Mouse (Mus musculus): ENCODE measurements around the gene Scp2. TPM values are rescaled to one million over a fixed set of nuclear protein-coding genes. Genes with fewer than 3 reads are reported as not detected.

The Scp2 gene
- polyA plus RNA-seq (2012) = 19.1 and 39.2 TPM in 2 replicates

- TF ChIP-seq GATA1 (IDR thresholded peaks at IDR 0.05; ENCODE audit: low read length) = no peak
Measured at GRCm38 (mm10) chr4:108144880-108145279, at the start of gene Scp2. Gene Scp2 (minus strand): TSS chr4:108144998.

- TF ChIP-seq GATA1 (IDR thresholded peaks at IDR 0.05; ENCODE audit: low read length) = no peak
Measured at GRCm38 (mm10) chr4:108192821-108193323, 48.1 kb upstream of the Scp2 start.

- TF ChIP-seq GATA1 (IDR thresholded peaks at IDR 0.05; ENCODE audit: low read length) = no peak
Measured at GRCm38 (mm10) chr4:108182278-108182677, 37.5 kb upstream of the Scp2 start.

- TF ChIP-seq GATA1 (IDR thresholded peaks at IDR 0.05; ENCODE audit: low read length) = no peak
Measured at GRCm38 (mm10) chr4:108168056-108168455, 23.3 kb upstream of the Scp2 start.

GRCm38 (mm10) chr4:108166874-108167273 lies 22.1 kb upstream of the Scp2 start:
- TF ChIP-seq GATA1 (IDR thresholded peaks at IDR 0.05; ENCODE audit: low read length) = no peak

GRCm38 (mm10) chr4:108165152-108165895 lies 20.5 kb upstream of the Scp2 start, which contains the start of gene Echdc2:
Gene Echdc2 (plus strand): TSS chr4:108165437.
- no peak for TF ChIP-seq GATA1 (IDR thresholded peaks at IDR 0.05; ENCODE audit: low read length)

GRCm38 (mm10) chr4:108163291-108163690 lies 18.5 kb upstream of the Scp2 start:
- no peak for TF ChIP-seq GATA1 (IDR thresholded peaks at IDR 0.05; ENCODE audit: low read length)

- no peak for TF ChIP-seq GATA1 (IDR thresholded peaks at IDR 0.05; ENCODE audit: low read length)
Measured at GRCm38 (mm10) chr4:108161936-108162335, 17.1 kb upstream of the Scp2 start.

- no peak for TF ChIP-seq GATA1 (IDR thresholded peaks at IDR 0.05; ENCODE audit: low read length)
Measured at GRCm38 (mm10) chr4:108143778-108144177, 1.0 kb downstream of the Scp2 start.

- TF ChIP-seq GATA1 (IDR thresholded peaks at IDR 0.05; ENCODE audit: low read length) = no peak
Measured at GRCm38 (mm10) chr4:108136938-108137337, 7.9 kb downstream of the Scp2 start.

- TF ChIP-seq GATA1 (IDR thresholded peaks at IDR 0.05; ENCODE audit: low read length) = no peak
Measured at GRCm38 (mm10) chr4:108130452-108130851, 14.3 kb downstream of the Scp2 start.

- no peak for TF ChIP-seq GATA1 (IDR thresholded peaks at IDR 0.05; ENCODE audit: low read length)
Measured at GRCm38 (mm10) chr4:108128339-108128738, 16.5 kb downstream of the Scp2 start.

GRCm38 (mm10) chr4:108127516-108127915 lies 17.3 kb downstream of the Scp2 start:
- no peak for TF ChIP-seq GATA1 (IDR thresholded peaks at IDR 0.05; ENCODE audit: low read length)

- no peak for TF ChIP-seq GATA1 (IDR thresholded peaks at IDR 0.05; ENCODE audit: low read length)
Measured at GRCm38 (mm10) chr4:108126260-108126659, 18.5 kb downstream of the Scp2 start.

GRCm38 (mm10) chr4:108124104-108124503 lies 20.7 kb downstream of the Scp2 start:
- no peak for TF ChIP-seq GATA1 (IDR thresholded peaks at IDR 0.05; ENCODE audit: low read length)

GRCm38 (mm10) chr4:108117924-108118876 lies 26.6 kb downstream of the Scp2 start:
- no peak for TF ChIP-seq GATA1 (IDR thresholded peaks at IDR 0.05; ENCODE audit: low read length)
